Mouse (Mus musculus) mammary gland, adult 2 months (tissue): ENCODE results near the gene Tmsb15b2. TPM values are rescaled to one million over a fixed set of nuclear protein-coding genes. Genes with fewer than 3 reads are reported as not detected.

Source experiments
- polyA plus RNA-seq: library from polyadenylated mRNA; depleted of rRNA; stranded (reverse); fragments of >200 nt; gene quantifications from 2 replicates; pipeline ENCODE4 v1.2.3, GENCODE M21; 2012; ENCODE audit warnings: low replicate concordance; rRNA removed

The Tmsb15b2 gene
- not detected in 2 replicates for polyA plus RNA-seq

GRCm38 (mm10) chrX:136975397-136975796 lies at the start of gene Tmsb15b2:
Gene Tmsb15b2 (minus strand): TSS chrX:136975497.

DNA sequence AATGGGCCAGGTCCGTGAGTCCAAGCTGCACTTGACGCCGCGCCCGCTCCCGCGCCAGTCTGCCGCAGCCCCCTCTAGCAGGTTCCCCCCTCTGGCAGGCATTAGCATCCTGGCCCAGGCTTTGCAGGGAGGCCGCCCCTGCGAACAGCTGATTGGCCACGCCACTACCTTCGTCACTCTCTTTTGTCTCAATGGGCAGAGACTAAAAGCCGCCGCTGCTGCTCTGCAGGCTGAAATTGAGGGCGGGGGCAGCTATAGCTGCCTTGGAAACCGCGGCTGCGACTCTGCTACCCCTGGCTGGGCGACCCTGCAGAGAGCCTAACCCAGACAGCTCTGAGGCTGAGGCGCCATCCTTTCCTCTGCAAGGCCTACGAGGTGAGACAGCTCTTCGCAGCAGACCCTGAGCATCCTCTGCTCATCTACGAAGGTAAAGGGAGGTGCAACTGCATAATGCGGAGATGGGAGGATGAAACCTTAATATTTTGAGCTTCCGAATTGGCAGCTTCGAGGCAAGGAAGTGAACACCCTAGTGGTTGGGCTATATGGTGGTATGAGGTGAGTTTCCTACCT lies 17.8 kb upstream of the Tmsb15b2 start, which contains the start of gene Zcchc18:
Zcchc18 (plus strand) TSS at position 178 of the 570 bp plus-strand sequence.

DNA sequence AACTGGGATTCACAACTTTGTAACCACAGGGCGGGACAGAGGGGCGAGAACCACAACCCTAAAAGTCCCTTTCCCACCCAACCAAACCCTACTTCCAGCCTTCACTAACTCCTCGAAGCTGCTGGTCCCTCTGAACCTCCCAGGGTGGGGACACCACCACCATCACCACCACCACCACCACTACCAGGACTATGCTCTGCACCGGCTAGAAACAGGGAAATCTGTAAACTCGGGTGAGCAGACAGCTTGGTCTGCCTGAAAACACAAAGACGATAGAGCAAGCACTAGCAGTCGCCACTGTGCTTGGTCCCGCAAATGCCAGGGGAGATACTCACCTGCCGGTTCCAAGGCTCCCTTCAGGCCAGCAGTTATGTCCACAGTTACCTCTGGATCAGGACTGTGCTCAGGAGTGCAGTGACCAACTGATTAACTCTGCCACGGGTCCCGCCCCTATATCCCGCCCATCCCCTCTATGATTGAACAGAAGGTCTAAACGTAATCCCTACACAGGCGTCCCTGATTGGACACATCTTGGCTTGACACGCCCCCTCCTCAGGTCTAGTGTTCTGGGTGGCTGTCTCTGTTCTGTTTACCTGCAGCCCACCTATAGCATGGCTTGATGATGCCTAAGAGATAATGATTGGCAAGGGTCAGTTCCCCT lies 1.3 kb upstream of the Tmsb15b2 start, which contains the start of the genes Tmsb15l and Tmsb15b1:
Tmsb15l (minus strand) TSS at position 446 of the 661 bp plus-strand sequence.
Tmsb15b1 (minus strand) TSS at position 451 of the 661 bp plus-strand sequence.

DNA sequence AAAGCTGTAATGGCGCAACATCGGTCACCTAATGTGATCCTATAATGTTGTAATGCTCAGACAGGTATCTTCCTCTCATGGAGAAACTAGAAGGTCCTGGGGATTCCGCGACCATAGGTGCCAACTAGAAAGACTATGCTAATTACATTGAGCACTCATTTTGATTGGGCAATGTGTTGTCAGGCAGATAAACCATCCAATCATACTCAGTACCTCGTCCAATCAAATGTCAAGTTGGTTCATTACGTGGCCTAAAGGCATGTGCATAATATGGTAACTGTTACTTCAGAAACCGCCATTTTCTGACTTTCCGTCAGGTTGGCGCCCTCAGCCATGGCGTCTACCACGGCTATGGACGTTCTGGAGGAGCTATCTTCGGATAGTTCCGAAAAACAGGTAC lies 48.3 kb downstream of the Tmsb15b2 start, which contains the start of gene H2bfm:
H2bfm (plus strand) TSS at position 295 of the 400 bp plus-strand sequence.

Other genes starting within 250 kb of the Tmsb15b2 start
- gene Morf4l2, start 231.8 kb downstream of the Tmsb15b2 start, polyA plus RNA-seq: 16.8 and 46.6 TPM in 2 replicates
- not detected in 2 replicates for gene Glra4, start 195.4 kb downstream of the Tmsb15b2 start, polyA plus RNA-seq
- gene Plp1, start 152.8 kb downstream of the Tmsb15b2 start, polyA plus RNA-seq: 5.7 and 17.4 TPM in 2 replicates
- gene Rab9b, start 106.7 kb downstream of the Tmsb15b2 start, polyA plus RNA-seq: 0.08 and 0.14 TPM in 2 replicates
- gene H2bfm, start 48.2 kb downstream of the Tmsb15b2 start, polyA plus RNA-seq: not detected in 2 replicates
- gene Tmsb15l, start 1.4 kb upstream of the Tmsb15b2 start, polyA plus RNA-seq: 0.30 and 0.96 TPM in 2 replicates
- 0.45 TPM in 1 of 2 replicates, not detected in the other for gene Tmsb15b1, start 1.4 kb upstream of the Tmsb15b2 start, polyA plus RNA-seq
- 0.68 and 0.88 TPM in 2 replicates for gene Zcchc18, start 17.7 kb upstream of the Tmsb15b2 start, polyA plus RNA-seq
- 5.9 and 7.4 TPM in 2 replicates for gene Slc25a53, start 62.8 kb upstream of the Tmsb15b2 start, polyA plus RNA-seq
- gene Fam199x, start 74.1 kb upstream of the Tmsb15b2 start, polyA plus RNA-seq: 0.47 and 0.87 TPM in 2 replicates
- not detected in 2 replicates for gene Esx1, start 146.6 kb upstream of the Tmsb15b2 start, polyA plus RNA-seq